In the genomic region with DNA sequence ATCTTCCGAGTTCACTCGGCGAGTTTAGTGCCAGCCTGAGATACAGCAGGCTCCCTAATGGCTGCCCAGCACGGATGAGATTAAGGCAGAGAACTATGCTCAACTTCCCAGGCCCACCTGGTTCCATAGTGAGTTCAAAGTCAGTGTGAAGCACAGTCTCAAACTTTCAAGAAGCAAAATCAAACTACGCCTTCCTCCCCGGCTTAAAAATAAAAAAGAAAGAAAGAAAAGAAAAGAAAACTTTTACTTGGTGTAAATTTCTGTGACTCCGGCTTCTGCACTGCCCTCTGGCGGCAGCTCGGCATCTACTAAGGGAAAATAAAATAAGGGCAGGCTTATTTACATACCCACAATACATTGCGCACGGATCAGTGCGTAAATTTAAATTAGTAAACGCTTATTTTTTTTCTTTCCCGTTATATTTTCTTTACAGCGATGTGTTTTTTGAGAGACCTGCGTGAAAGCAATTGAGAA, we compare ENCODE assay signal across 8 mouse cellular contexts. TPM values are rescaled to one million over a fixed set of nuclear protein-coding genes. Genes with fewer than 3 reads are reported as not detected.
DNase-seq lines count a peak whose midpoint lies in the region; ATAC-seq and TF ChIP-seq lines count a peak whose summit lies in the region.

No protein-coding gene starts in this region.

- no peaks in the 10 kb centered on the region for H3K27me3 ChIP-seq in CH12.LX (replicated peaks)
- no peaks in the 10 kb centered on the region for H3K27me3 ChIP-seq in heart, embryonic 16.5 days (ENCODE audit: control insufficient read depth, insufficient read depth, low read length)
- no peaks in the 10 kb centered on the region for H3K27me3 ChIP-seq in liver, embryonic 15.5 days
- H3K27me3 ChIP-seq in neural tube, embryonic 11.5 days (ENCODE audit: control insufficient read depth, insufficient read depth, low read length) = no peaks in the 10 kb centered on the region
- no peaks in the 10 kb centered on the region for H3K27me3 ChIP-seq in stomach, embryonic 16.5 days (ENCODE audit: control insufficient read depth, insufficient read depth, low read length)

- TF ChIP-seq RAD21 in CH12.LX (IDR thresholded peaks at IDR 0.05; ENCODE audit: low read depth, low read length) = peak; percentile 23

- H3K9ac ChIP-seq in CH12.LX (ENCODE audit: insufficient read depth, low read depth) = peak overlapping the region; percentile 51
- H3K9ac ChIP-seq in heart, embryonic 16.5 days (ENCODE audit: low read length) = peak overlapping the region; percentile 73
- H3K9ac ChIP-seq in liver, embryonic 15.5 days = peak overlapping the region; percentile 70
- peak overlapping the region; percentile 51 for H3K9ac ChIP-seq in neural tube, embryonic 11.5 days (ENCODE audit: low read length)
- H3K9ac ChIP-seq in stomach, embryonic 16.5 days (ENCODE audit: low read length) = peak overlapping the region; percentile 68

- TF ChIP-seq POLR2A in CH12.LX (IDR thresholded peaks at IDR 0.05; ENCODE audit: low read depth, low read length) = no peak; the same call in 1 of the 2 replicates

- peaks cover 2 to 17% of the 10 kb centered on the region in 2 experiments; a peak in 3 of 4 replicates for H3K4me1 ChIP-seq in CH12.LX (ENCODE audit: control insufficient read depth in 1 of 2, insufficient read depth in 2 of 2)
- H3K4me1 ChIP-seq in heart, embryonic 16.5 days (ENCODE audit: control insufficient read depth, insufficient read depth, low read length) = no peaks in the 10 kb centered on the region
- H3K4me1 ChIP-seq in liver, embryonic 15.5 days (replicated peaks) = peaks cover 27% of the 10 kb centered on the region
- no peaks in the 10 kb centered on the region for H3K4me1 ChIP-seq in neural tube, embryonic 11.5 days (ENCODE audit: control insufficient read depth, insufficient read depth, low read length)
- no peaks in the 10 kb centered on the region for H3K4me1 ChIP-seq in stomach, embryonic 16.5 days (ENCODE audit: control insufficient read depth, insufficient read depth, low read length)

- H3K79me2 ChIP-seq in CH12.LX (replicated peaks; ENCODE audit: control insufficient read depth, extremely low read depth, insufficient read depth, poor library complexity, severe bottlenecking) = no peaks in the 10 kb centered on the region

- dilution Hi-C loops in CH12.LX (cut with MboI; ENCODE audit: extremely low pct_ligation_motif_present, extremely low pct_unique_long_range_greater_than_20kb, low sequenced_read_pairs) = no loop called here

- no peaks in the 10 kb centered on the region for H3K9me3 ChIP-seq in CH12.LX (replicated peaks; ENCODE audit: low read length)
- no peaks in the 10 kb centered on the region for H3K9me3 ChIP-seq in heart, embryonic 16.5 days (replicated peaks; ENCODE audit: control insufficient read depth, low read length)
- H3K9me3 ChIP-seq in liver, embryonic 15.5 days (replicated peaks) = no peaks in the 10 kb centered on the region
- H3K9me3 ChIP-seq in neural tube, embryonic 11.5 days (ENCODE audit: control insufficient read depth, low read length) = no peaks in the 10 kb centered on the region
- H3K9me3 ChIP-seq in stomach, embryonic 16.5 days (replicated peaks; ENCODE audit: control insufficient read depth, low read length) = no peaks in the 10 kb centered on the region

- peak; percentile 61; the same call in 1 of the 2 replicates for ATAC-seq in heart, embryonic 16.5 days (replicated peaks; ENCODE audit: extremely low read depth, insufficient read depth, low FRiP score)
- peak; percentile 67 for ATAC-seq in liver, embryonic 15.5 days (ENCODE audit: insufficient read depth)
- peak; percentile 68 for ATAC-seq in neural tube, embryonic 11.5 days (ENCODE audit: insufficient read depth, low FRiP score, low TSS enrichment)
- ATAC-seq in stomach, embryonic 16.5 days (ENCODE audit: insufficient read depth, low FRiP score) = peak; percentile 84

- H3K36me3 ChIP-seq in CH12.LX (replicated peaks in 1 of 2; ENCODE audit: control insufficient read depth in 1 of 2, insufficient read depth in 1 of 2, low read length in 1 of 2) = no peaks in the 10 kb centered on the region
- no peaks in the 10 kb centered on the region for H3K36me3 ChIP-seq in heart, embryonic 16.5 days (ENCODE audit: control insufficient read depth, insufficient read depth)
- no peaks in the 10 kb centered on the region for H3K36me3 ChIP-seq in liver, embryonic 15.5 days (replicated peaks)
- H3K36me3 ChIP-seq in neural tube, embryonic 11.5 days (ENCODE audit: control insufficient read depth, insufficient read depth, low read length) = no peaks in the 10 kb centered on the region
- no peaks in the 10 kb centered on the region for H3K36me3 ChIP-seq in stomach, embryonic 16.5 days (ENCODE audit: control insufficient read depth, insufficient read depth, low read length)

- peak; percentile 87 for DNase-seq in CH12.LX (ENCODE audit: extremely low read depth)
- DNase-seq in c-Kit-negative CD71-positive TER-119-positive erythroid progenitor cells, embryonic 14.5 days (ENCODE audit: low read depth, low spot score) = peak; percentile 82
- peak; percentile 66 for DNase-seq in fibroblast of lung, adult 2 months (ENCODE audit: low read depth)
- peak; percentile 91 to 96 for DNase-seq in kidney, postnatal 36 days
- DNase-seq in neural tube, embryonic 11.5 days (ENCODE audit: low spot score) = peak; percentile 86

- in situ Hi-C loops in CH12.LX (cut with MboI; ENCODE audit: low pct_ligation_motif_present, low pct_unique_long_range_greater_than_20kb, low sequenced_read_pairs) = no loop called here

- WGBS in heart, embryonic 16.5 days = 1% methylated on average over 16 of the region's 16 CpGs
- WGBS in liver, embryonic 15.5 days (ENCODE audit: insufficient replicate concordance) = under 1% methylated on average over 16 of the region's 16 CpGs
- 1% methylated on average over 16 of the region's 16 CpGs for WGBS in neural tube, embryonic 11.5 days
- under 1% methylated on average over 16 of the region's 16 CpGs for WGBS in stomach, embryonic 16.5 days

- TF ChIP-seq CTCF in CH12.LX (conservative IDR thresholded peaks at IDR 0.05 in 1 of 2, IDR thresholded peaks at IDR 0.05 in 1 of 2; ENCODE audit: low read depth in 2 of 2, low read length in 2 of 2) = peak; percentile 82 to 90

- TF ChIP-seq EP300 in CH12.LX (IDR thresholded peaks at IDR 0.05; ENCODE audit: low read length) = no peak

- 0 out of 2 replicates have a peak overlapping the region, but pooled peaks have one; percentile 12 for H3K27ac ChIP-seq in CH12.LX (ENCODE audit: insufficient read depth, low read depth)
- H3K27ac ChIP-seq in heart, embryonic 16.5 days (ENCODE audit: low read length) = peak overlapping the region; percentile 86
- peak overlapping the region; percentile 85 for H3K27ac ChIP-seq in liver, embryonic 15.5 days (replicated peaks)
- H3K27ac ChIP-seq in neural tube, embryonic 11.5 days (ENCODE audit: low read depth, low read length) = no peak overlapping the region
- peak overlapping the region; percentile 67 for H3K27ac ChIP-seq in stomach, embryonic 16.5 days (ENCODE audit: low read length)

- H3K4me2 ChIP-seq in CH12.LX (ENCODE audit: insufficient read depth, low read depth, poor library complexity, severe bottlenecking) = peak overlapping the region; percentile 86
- H3K4me2 ChIP-seq in heart, embryonic 16.5 days (ENCODE audit: low read depth, low read length) = peak overlapping the region; percentile 64
- H3K4me2 ChIP-seq in liver, embryonic 15.5 days = peak overlapping the region; percentile 64
- H3K4me2 ChIP-seq in neural tube, embryonic 11.5 days (ENCODE audit: low read depth) = peak overlapping the region; percentile 35
- H3K4me2 ChIP-seq in stomach, embryonic 16.5 days (ENCODE audit: low read depth, low read length) = peak overlapping the region; percentile 56

- peak overlapping the region; percentile 43 to 54 (median 46) for H3K4me3 ChIP-seq in CH12.LX (replicated peaks in 1 of 3; ENCODE audit: low read depth in 2 of 3, low read length in 2 of 3, poor library complexity in 1 of 3)
- H3K4me3 ChIP-seq in heart, embryonic 16.5 days (ENCODE audit: low read length) = peak overlapping the region; percentile 55
- H3K4me3 ChIP-seq in liver, embryonic 15.5 days (replicated peaks) = peak overlapping the region; percentile 50
- 0 out of 2 replicates have a peak overlapping the region, but pooled peaks have one; percentile 15 for H3K4me3 ChIP-seq in neural tube, embryonic 11.5 days (ENCODE audit: low read depth, low read length)
- peak overlapping the region; percentile 38 for H3K4me3 ChIP-seq in stomach, embryonic 16.5 days (replicated peaks; ENCODE audit: low read length)

TF ChIP-seq in CH12.LX, 34 proteins besides CTCF, POLR2A, EP300 and RAD21 (continues in another document):
- TF ChIP-seq USF1 (IDR thresholded peaks at IDR 0.05; ENCODE audit: low read depth, low read length) (no peak), NELFE (IDR thresholded peaks at IDR 0.05; ENCODE audit: low read depth, low read length) (no peak), GABPA (IDR thresholded peaks at IDR 0.05; ENCODE audit: insufficient replicate concordance, low read depth, low read length) (no peak)

RNA-seq across cellular contexts. Expression of a gene that starts 7.0 kb away (rescaled TPM):
- total RNA-seq in CH12.LX (2012; rRNA removed) (33.9 and 39.6 TPM in 2 replicates), CH12.LX (2014; rRNA removed) (34.0 and 36.8 TPM in 2 replicates)
- 40.3 and 43.1 TPM in 2 replicates for polyA plus RNA-seq in CH12.LX (2012; ENCODE audit: insufficient read length, low read depth)
- 36.5 and 39.9 TPM in 2 replicates for polyA plus RNA-seq in heart, embryonic 16.5 days (2015; fragmentation: Nextera tagmentation; extraction: Ambion mirVana)
- 27.5 and 29.8 TPM in 2 replicates for polyA plus RNA-seq in liver, embryonic 15.5 days (2015; fragmentation: Nextera tagmentation; extraction: Ambion mirVana)
- polyA plus RNA-seq in neural tube, embryonic 11.5 days (2014; fragmentation: Nextera tagmentation; extraction: Ambion mirVana) = 80.0 and 85.6 TPM in 2 replicates
- 42.4 and 44.3 TPM in 2 replicates for polyA plus RNA-seq in stomach, embryonic 16.5 days (2015; fragmentation: Nextera tagmentation; extraction: Ambion mirVana)

RNA-seq across cellular contexts. Expression of a gene that starts 33.4 kb away (rescaled TPM):
- total RNA-seq in CH12.LX (2012; rRNA removed) (5,379 and 5,435 TPM in 2 replicates), CH12.LX (2014; rRNA removed) (2,191 and 2,455 TPM in 2 replicates)
- polyA plus RNA-seq in CH12.LX (2012; ENCODE audit: insufficient read length, low read depth) = 1,480 and 1,967 TPM in 2 replicates
- 420 and 513 TPM in 2 replicates for polyA plus RNA-seq in heart, embryonic 16.5 days (2015; fragmentation: Nextera tagmentation; extraction: Ambion mirVana)
- 536 and 611 TPM in 2 replicates for polyA plus RNA-seq in liver, embryonic 15.5 days (2015; fragmentation: Nextera tagmentation; extraction: Ambion mirVana)
- 818 and 875 TPM in 2 replicates for polyA plus RNA-seq in neural tube, embryonic 11.5 days (2014; fragmentation: Nextera tagmentation; extraction: Ambion mirVana)
- 671 and 829 TPM in 2 replicates for polyA plus RNA-seq in stomach, embryonic 16.5 days (2015; fragmentation: Nextera tagmentation; extraction: Ambion mirVana)

RNA-seq across cellular contexts. Expression of a gene that starts 55.7 kb away (rescaled TPM):
- total RNA-seq in CH12.LX (2012; rRNA removed) (12.0 and 13.8 TPM in 2 replicates), CH12.LX (2014; rRNA removed) (8.6 and 8.8 TPM in 2 replicates)
- 14.7 and 18.5 TPM in 2 replicates for polyA plus RNA-seq in CH12.LX (2012; ENCODE audit: insufficient read length, low read depth)
- 1.9 and 2.2 TPM in 2 replicates for polyA plus RNA-seq in heart, embryonic 16.5 days (2015; fragmentation: Nextera tagmentation; extraction: Ambion mirVana)
- polyA plus RNA-seq in liver, embryonic 15.5 days (2015; fragmentation: Nextera tagmentation; extraction: Ambion mirVana) = 2.5 and 3.2 TPM in 2 replicates
- polyA plus RNA-seq in neural tube, embryonic 11.5 days (2014; fragmentation: Nextera tagmentation; extraction: Ambion mirVana) = 42.5 and 48.9 TPM in 2 replicates
- 3.4 and 5.0 TPM in 2 replicates for polyA plus RNA-seq in stomach, embryonic 16.5 days (2015; fragmentation: Nextera tagmentation; extraction: Ambion mirVana)

Comparison
In these comparisons a context has a peak if more than half of its experiments do, and no peak if none do; other contexts are left out.
1. H3K4me2 ChIP-seq: peak in every context shown above with its lines; median percentile 86 in CH12.LX; 64 in heart, embryonic 16.5 days; 64 in liver, embryonic 15.5 days; 56 in stomach, embryonic 16.5 days; 35 in neural tube, embryonic 11.5 days.